Mouse (Mus musculus) gastrocnemius, adult 18-20 months (tissue): ENCODE data around the gene Elp6. TPM values are rescaled to one million over a fixed set of nuclear protein-coding genes. Genes with fewer than 3 reads are reported as not detected.

Experiments
- DNase-seq: peaks from one replicate; pipeline ENCODE4 v3.0.0; 2021; ENCODE audit warnings: low spot score
- microRNA-seq: library from miRNA; unstranded; fragments of <30 nt; microRNA quantifications from one replicate; pipeline ENCODE4 v1.2.0, GENCODE M21; 2021
- total RNA-seq, 2 experiments: library from RNA; stranded (reverse); gene quantifications; 2 replicates each; pipeline ENCODE4 v1.2.3; 2021

Gene Elp6
- total RNA-seq, 2 experiments from 2014 or later = 1.8 to 2.2 TPM

GRCm38 (mm10) chr9:110358341-110358740 lies 53.4 kb downstream of the Elp6 start:
- no peak for DNase-seq

DNA sequence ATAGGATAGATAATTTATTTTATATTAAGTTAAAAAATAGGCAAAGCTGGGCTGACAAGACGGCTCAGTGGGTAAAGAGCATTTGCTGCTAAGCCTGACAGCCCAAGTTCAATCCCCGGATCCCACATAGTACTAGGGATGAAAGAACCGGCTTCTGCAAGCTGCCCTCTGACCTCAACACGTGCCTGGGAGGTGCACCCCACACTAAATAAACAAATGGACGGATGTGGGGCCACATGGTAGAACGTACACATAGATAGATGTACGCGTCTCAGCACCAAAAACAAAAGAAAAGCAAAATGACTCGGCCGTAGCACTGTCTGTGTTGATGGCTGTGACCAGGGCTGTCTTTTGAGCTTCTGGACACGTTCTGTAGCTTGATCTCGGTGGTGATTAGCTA lies 56.3 kb downstream of the Elp6 start:
- no peak for DNase-seq

- DNase-seq = no peak
Measured at GRCm38 (mm10) chr9:110362337-110362736, 57.4 kb downstream of the Elp6 start.

DNA sequence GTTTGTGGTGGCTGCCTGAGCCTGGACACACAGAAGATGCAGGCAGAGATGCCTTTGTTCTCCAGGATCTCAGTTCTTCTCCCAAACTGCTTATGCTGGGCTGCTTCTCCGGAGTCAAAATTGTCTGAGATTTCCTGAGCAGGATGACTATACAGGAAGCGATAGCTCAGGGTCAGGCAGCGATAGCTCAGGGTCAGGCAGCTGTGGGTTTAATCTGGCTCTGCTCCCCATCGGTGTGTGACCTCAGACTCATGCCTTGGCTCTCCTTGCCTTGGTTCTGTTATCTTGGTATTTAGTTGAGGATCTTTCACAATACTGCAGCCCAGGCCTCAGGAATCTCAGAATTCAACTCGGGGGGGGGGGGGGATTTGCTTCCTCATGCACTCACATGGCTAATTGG lies 61.8 kb downstream of the Elp6 start:
- no peak for DNase-seq

DNA sequence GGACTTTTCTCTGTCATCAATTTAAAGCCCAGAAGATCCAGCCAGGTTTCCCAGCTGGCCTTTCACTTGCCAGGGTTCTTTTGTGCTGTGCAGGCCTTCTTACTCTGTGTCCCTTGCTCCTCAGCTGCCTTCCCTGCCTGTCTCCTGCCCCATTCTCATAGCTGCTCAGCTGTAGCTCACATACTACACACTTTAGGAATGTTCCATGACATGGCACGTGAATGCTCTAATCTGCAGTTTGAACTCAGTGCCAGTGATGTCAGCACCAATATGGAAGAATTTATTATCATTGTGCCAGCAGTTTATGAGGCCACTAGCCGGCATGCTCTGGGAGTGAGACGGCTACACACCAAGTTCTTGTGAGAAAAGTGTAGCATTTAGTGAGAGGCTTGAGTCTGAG lies 64.9 kb downstream of the Elp6 start:
- DNase-seq = no peak

Small RNA genes within 50 kb of the gene (microRNA-seq; reads per million reads assigned to microRNA genes)
- gene Mir6236 = 99.9 reads per million, percentile 60 among the genes with 10 or more reads in this experiment

Other genes starting within 250 kb of the Elp6 start
- 10 to 100 TPM; 23.4 to 24.3 TPM for gene Smarcc1, start 187.5 kb upstream of the Elp6 start, total RNA-seq
- 10 to 100 TPM; 31.6 to 32.5 TPM for gene Dhx30, start 187.3 kb upstream of the Elp6 start, total RNA-seq
- gene Cspg5, start 61.4 kb upstream of the Elp6 start, total RNA-seq = under 1 TPM; 0.23 to 0.24 TPM
- 10 to 100 TPM; 13.9 to 16.4 TPM for gene Scap, start 28.1 kb downstream of the Elp6 start, total RNA-seq
- gene Ptpn23, start 103.0 kb downstream of the Elp6 start, total RNA-seq = 10 to 100 TPM in 1 of 2 experiments, 1 to 10 TPM in 1; 9.3 to 10.9 TPM
- gene Ngp, start 114.6 kb downstream of the Elp6 start, total RNA-seq = not detected
- 1 to 10 TPM; 7.0 to 7.7 TPM for gene Klhl18, start 171.5 kb downstream of the Elp6 start, total RNA-seq
- not detected for gene Kif9, start 171.8 kb downstream of the Elp6 start, total RNA-seq
- gene Setd2, start 227.4 kb downstream of the Elp6 start, total RNA-seq = 10 to 100 TPM; 25.8 to 26.9 TPM